Mouse (Mus musculus) intestine, postnatal 0 days (tissue): ENCODE measurements at regions not wholly inside any gene's neighbourhood (a gene's known extent, or its start where the extent isn't known, plus 50 kb on each side); places are given as distances from the start of the nearest gene placed in this dataset.

ENCODE experiments used
- ATAC-seq: fragments of 200-750 bp; cut with Nextera tagmentation; 2 replicates; pipeline ENCODE4 v1.8.0; 2017; ENCODE audit warnings: mild to moderate bottlenecking, moderate TSS enrichment, moderate library complexity
- H3K27ac ChIP-seq: fragments of 300-500 bp; sonication (generic); 2 replicates; pipeline ENCODE4 v1.5.1; 2014; ENCODE audit warnings: mild to moderate bottlenecking, low read depth, low read length, moderate library complexity
- H3K27me3 ChIP-seq: fragments of 300-500 bp; sonication (generic); replicated peaks from 2 replicates; pipeline ENCODE4 v1.6.1; 2014; ENCODE audit warnings: low read length, mixed read lengths; ENCODE audit not compliant: control insufficient read depth, insufficient read depth
- H3K36me3 ChIP-seq: fragments of 300-500 bp; sonication (generic); 2 replicates; pipeline ENCODE4 v1.6.1; 2014; ENCODE audit warnings: mild to moderate bottlenecking, moderate library complexity; ENCODE audit not compliant: control insufficient read depth, insufficient read depth
- H3K4me1 ChIP-seq: fragments of 300-500 bp; sonication (generic); replicated peaks from 2 replicates; pipeline ENCODE4 v1.6.1; 2014; ENCODE audit warnings: antibody characterized with exemption, low read length, mixed read lengths; ENCODE audit not compliant: control insufficient read depth, insufficient read depth
- H3K4me2 ChIP-seq: fragments of 300-500 bp; sonication (generic); replicated peaks from 2 replicates; pipeline ENCODE4 v1.6.1; 2014; ENCODE audit warnings: low read depth, mild to moderate bottlenecking, moderate library complexity
- H3K4me3 ChIP-seq: fragments of 300-500 bp; sonication (generic); 2 replicates; pipeline ENCODE4 v1.5.1; 2014; ENCODE audit warnings: low read depth, low read length
- H3K9ac ChIP-seq: fragments of 300-500 bp; sonication (generic); 2 replicates; pipeline ENCODE4 v1.6.1; 2014; ENCODE audit warnings: mild to moderate bottlenecking, low read depth, low read length
- H3K9me3 ChIP-seq: fragments of 300-500 bp; sonication (generic); 2 replicates; pipeline ENCODE4 v1.6.1; 2016; ENCODE audit warnings: mixed run types; ENCODE audit not compliant: control insufficient read depth
- CTCF ChIP-seq: sonication (generic); IDR thresholded peaks from 2 replicates; pipeline ENCODE4 v1.5.1; 2016; ENCODE audit warnings: low read depth, mild to moderate bottlenecking, control low read depth, antibody characterized with exemption, moderate library complexity
- WGBS: fragments of 180-500 bp; shearing (Covaris S2); extraction: QIAGEN DNeasy Blood & Tissue Kit; methylation state at CpG from one replicate; pipeline ENCODE4 v1.1.7; 2014; 5-methylcytosine and 5-hydroxymethylcytosine counted together

- Histone ChIP-seq H3K27ac (no peak overlapping the region), H3K4me3 (no peak overlapping the region), H3K9me3 (no peaks in the 10 kb centered on the region), H3K4me1 (no peaks in the 10 kb centered on the region), H3K27me3 (0 out of 2 replicates have a peak, but pooled peaks cover 5% of the 10 kb centered on the region), H3K36me3 (no peaks in the 10 kb centered on the region), H3K4me2 (no peak overlapping the region), H3K9ac (no peak overlapping the region)
- no peak for TF ChIP-seq CTCF
- WGBS: 50% methylated on average over 1 of the region's 1 CpGs
- ATAC-seq: no peak
These were observed 144.4 kb upstream of the A230072I06Rik start for GRCm38 (mm10) chr8:12134200-12134599.

GRCm38 (mm10) chr8:12135392-12136177, 143.0 kb upstream of the A230072I06Rik start:
- Histone ChIP-seq H3K36me3 (no peaks in the 10 kb centered on the region), H3K27ac (no peak overlapping the region), H3K4me2 (no peak overlapping the region), H3K9me3 (no peaks in the 10 kb centered on the region), H3K4me3 (no peak overlapping the region), H3K4me1 (no peaks in the 10 kb centered on the region), H3K9ac (no peak overlapping the region), H3K27me3 (0 out of 2 replicates have a peak, but pooled peaks cover 5% of the 10 kb centered on the region)
- TF ChIP-seq CTCF: no peak
- WGBS: 77% methylated on average over 14 of the region's 14 CpGs
- no peak for ATAC-seq

GRCm38 (mm10) chr8:12136178-12136455, 142.5 kb upstream of the A230072I06Rik start:
- no peak overlapping the region for H3K9ac ChIP-seq
- no peaks in the 10 kb centered on the region for H3K4me1 ChIP-seq
- WGBS: 89% methylated on average over 5 of the region's 5 CpGs
- H3K27me3 ChIP-seq: 0 out of 2 replicates have a peak, but pooled peaks cover 5% of the 10 kb centered on the region
- H3K4me3 ChIP-seq: no peak overlapping the region
- no peak overlapping the region for H3K4me2 ChIP-seq
- no peak overlapping the region for H3K27ac ChIP-seq
- H3K36me3 ChIP-seq: no peaks in the 10 kb centered on the region
- no peaks in the 10 kb centered on the region for H3K9me3 ChIP-seq
- no peak for ATAC-seq
- no peak for TF ChIP-seq CTCF

GRCm38 (mm10) chr8:12137496-12137895, 141.1 kb upstream of the A230072I06Rik start:
- no peak overlapping the region for H3K4me2 ChIP-seq
- H3K9me3 ChIP-seq: no peaks in the 10 kb centered on the region
- H3K27me3 ChIP-seq: 0 out of 2 replicates have a peak, but pooled peaks cover 5% of the 10 kb centered on the region
- H3K9ac ChIP-seq: no peak overlapping the region
- no peaks in the 10 kb centered on the region for H3K36me3 ChIP-seq
- WGBS: 17% methylated on average over 3 of the region's 3 CpGs
- no peak for TF ChIP-seq CTCF
- ATAC-seq: no peak
- H3K4me3 ChIP-seq: no peak overlapping the region
- H3K27ac ChIP-seq: no peak overlapping the region
- no peaks in the 10 kb centered on the region for H3K4me1 ChIP-seq

- H3K36me3 ChIP-seq: no peaks in the 10 kb centered on the region
- 68% methylated on average over 8 of the region's 8 CpGs for WGBS
- no peak overlapping the region for H3K9ac ChIP-seq
- no peak for TF ChIP-seq CTCF
- H3K27me3 ChIP-seq: 0 out of 2 replicates have a peak, but pooled peaks cover 5% of the 10 kb centered on the region
- H3K4me2 ChIP-seq: no peak overlapping the region
- H3K9me3 ChIP-seq: no peaks in the 10 kb centered on the region
- H3K27ac ChIP-seq: no peak overlapping the region
- H3K4me1 ChIP-seq: no peaks in the 10 kb centered on the region
- ATAC-seq: no peak
- H3K4me3 ChIP-seq: no peak overlapping the region
These were observed 140.7 kb upstream of the A230072I06Rik start for GRCm38 (mm10) chr8:12137913-12138312.

- Histone ChIP-seq H3K4me3 (no peak overlapping the region), H3K9ac (no peak overlapping the region), H3K27me3 (no peaks in the 10 kb centered on the region), H3K27ac (no peak overlapping the region), H3K4me1 (no peaks in the 10 kb centered on the region), H3K4me2 (no peak overlapping the region), H3K9me3 (no peaks in the 10 kb centered on the region), H3K36me3 (no peaks in the 10 kb centered on the region)
- 70% methylated on average over 7 of the region's 7 CpGs for WGBS
- no peak for ATAC-seq
- TF ChIP-seq CTCF: no peak
These were observed 126.9 kb upstream of the A230072I06Rik start for GRCm38 (mm10) chr8:12151679-12152078.
